Mouse (Mus musculus) naive thymus-derived CD4-positive, alpha-beta T cell, adult 2 months (primary cell): ENCODE measurements around the gene Srm.

ENCODE experiments used
- DNase-seq: peaks from one replicate; pipeline ENCODE4 v3.0.0-alpha.2; 2011; ENCODE audit warnings: low read depth

Gene Srm

DNA sequence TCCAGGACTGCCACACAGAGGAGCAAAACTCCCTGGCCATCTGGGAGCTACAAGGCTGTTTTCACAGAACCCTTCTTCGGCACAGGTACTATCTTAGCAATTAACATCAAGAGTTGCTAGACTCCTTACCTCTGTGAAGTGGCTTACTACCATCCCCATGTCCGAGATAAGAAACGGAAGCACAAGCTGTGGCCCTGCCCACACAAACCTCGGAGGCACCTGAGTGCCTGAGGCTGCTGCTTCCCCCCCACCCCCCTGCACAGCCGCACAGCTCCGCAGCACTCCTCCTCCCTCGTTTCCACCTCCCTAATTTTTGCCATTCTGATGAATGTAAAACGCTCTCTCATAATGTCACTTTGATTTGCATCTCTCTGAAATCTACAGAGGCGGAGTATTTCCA lies 47.0 kb downstream of the Srm start:
- DNase-seq, result no peak

GRCm38 (mm10) chr4:148639455-148639854 lies 48.2 kb downstream of the Srm start:
- no peak for DNase-seq

GRCm38 (mm10) chr4:148641121-148641520 lies 49.8 kb downstream of the Srm start:
- DNase-seq, result no peak

DNA sequence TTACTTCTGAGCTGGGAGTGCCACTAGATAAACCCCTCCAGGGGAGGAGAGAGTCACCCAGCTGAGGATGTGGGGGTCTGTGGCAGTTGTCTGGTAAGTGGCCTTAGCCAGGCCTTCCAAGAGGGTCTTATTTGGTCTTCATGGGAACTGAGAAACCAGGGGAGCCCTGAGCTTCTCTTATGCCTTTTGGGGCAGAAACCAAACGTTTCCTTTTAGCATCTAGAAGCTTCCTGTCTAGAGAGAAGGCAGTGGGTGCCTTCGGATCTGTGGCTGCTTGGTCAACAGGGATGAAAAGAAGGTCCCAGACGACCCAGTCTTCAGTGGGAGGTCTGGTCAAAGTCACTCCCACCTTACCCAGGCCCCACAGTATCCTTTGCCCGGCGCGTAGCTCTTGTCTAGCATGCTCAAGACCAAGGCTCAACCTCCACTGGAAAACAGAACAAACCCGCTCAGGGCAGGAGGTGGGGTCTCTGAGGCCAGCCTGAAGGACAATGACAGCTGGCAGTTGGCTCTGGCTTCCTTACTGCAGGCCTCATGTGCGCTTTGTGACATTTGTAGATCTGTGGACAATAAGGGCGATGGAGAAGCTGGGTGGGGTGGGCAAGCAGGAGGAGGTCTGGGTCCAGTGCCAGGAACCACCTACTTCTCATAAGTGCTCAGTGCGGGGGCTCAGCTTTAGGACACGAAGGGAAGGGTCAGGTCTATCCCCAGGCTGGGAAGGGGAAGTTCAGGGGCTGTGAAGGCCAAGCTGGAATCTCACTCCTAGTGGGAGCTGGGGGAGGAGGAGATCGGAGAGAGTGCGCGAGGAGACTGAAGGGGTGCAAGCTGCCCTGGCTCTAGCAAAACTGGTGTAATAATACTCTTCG lies 52.2 kb downstream of the Srm start, which contains the start of gene Gm572:
Gene Gm572, plus strand, starts transcription at position 27 of the 866 bp plus-strand sequence.
- DNase-seq, result no peak

DNA sequence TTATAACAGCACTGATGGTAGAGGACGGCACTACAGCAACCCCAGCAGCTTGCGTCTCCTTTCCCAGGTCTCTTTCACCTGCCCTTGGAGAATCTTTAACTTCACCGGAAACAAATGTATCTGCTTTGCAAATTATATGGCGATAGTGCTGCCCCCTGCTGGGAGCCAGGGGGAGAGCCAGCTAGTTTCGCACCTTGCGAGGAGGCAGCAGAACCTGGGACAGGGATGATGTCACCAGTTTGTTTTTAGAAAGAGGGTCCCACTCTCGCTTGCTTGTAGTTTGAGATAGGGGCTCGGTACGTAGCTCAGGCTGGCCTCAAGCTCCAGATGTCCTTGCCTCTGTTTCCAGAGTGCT lies 52.8 kb downstream of the Srm start:
- peak; percentile 89 for DNase-seq
